Mouse (Mus musculus) testis, postnatal 14 days (tissue): ENCODE measurements around the gene Clec4g.
"Not testable (repeated sequence)": the region's sequence is repeated elsewhere in the genome, so short reads cannot be mapped to it uniquely, and the experiment has no call there.

ENCODE experiments used
- DNase-seq: peaks from one replicate; pipeline ENCODE4 v3.0.0; 2021; ENCODE audit warnings: low spot score

Gene Clec4g

GRCm38 (mm10) chr8:3720551-3720950 is at the start of gene Clec4g:
Clec4g (minus strand) TSS chr8:3720651.
- DNase-seq: no peak

- not testable (repeated sequence) for DNase-seq
Observed at GRCm38 (mm10) chr8:3768641-3769040, 48.2 kb upstream of the Clec4g start.

- peak; percentile 34 for DNase-seq
Observed at GRCm38 (mm10) chr8:3754261-3754850, 33.9 kb upstream of the Clec4g start.

- DNase-seq: no peak
Observed at GRCm38 (mm10) chr8:3748761-3749160, 28.3 kb upstream of the Clec4g start, which contains the start of gene Cd209a. Cd209a (minus strand) TSS chr8:3748984.

- no peak for DNase-seq
Observed at GRCm38 (mm10) chr8:3736947-3737346, 16.5 kb upstream of the Clec4g start.

- DNase-seq: no peak
Observed at GRCm38 (mm10) chr8:3735599-3735998, 15.1 kb upstream of the Clec4g start.

GRCm38 (mm10) chr8:3734084-3734483 is 13.6 kb upstream of the Clec4g start:
- DNase-seq: no peak

- no peak for DNase-seq
Observed at GRCm38 (mm10) chr8:3721041-3721440, 590 bp upstream of the Clec4g start.

GRCm38 (mm10) chr8:3718559-3718958 is 1.9 kb downstream of the Clec4g start:
- DNase-seq: peak; percentile 75

GRCm38 (mm10) chr8:3717321-3717954 is 3.0 kb downstream of the Clec4g start:
- DNase-seq: no peak

- no peak for DNase-seq
Observed at GRCm38 (mm10) chr8:3711646-3712045, 8.8 kb downstream of the Clec4g start.

- no peak for DNase-seq
Observed at GRCm38 (mm10) chr8:3710312-3710711, 10.1 kb downstream of the Clec4g start.

- no peak for DNase-seq
Observed at GRCm38 (mm10) chr8:3707611-3708010, 12.8 kb downstream of the Clec4g start.

GRCm38 (mm10) chr8:3705711-3706110 is 14.7 kb downstream of the Clec4g start:
- DNase-seq: no peak

GRCm38 (mm10) chr8:3701491-3701890 is 19.0 kb downstream of the Clec4g start:
- DNase-seq: no peak

- no peak for DNase-seq
Observed at GRCm38 (mm10) chr8:3694121-3694520, 26.3 kb downstream of the Clec4g start, which contains the start of gene Fcer2a. Fcer2a (minus strand) TSS chr8:3694175.

- DNase-seq: no peak
Observed at GRCm38 (mm10) chr8:3690774-3691173, 29.7 kb downstream of the Clec4g start.

- DNase-seq: no peak
Observed at GRCm38 (mm10) chr8:3687537-3687936, 32.9 kb downstream of the Clec4g start.

GRCm38 (mm10) chr8:3685422-3685821 is 35.0 kb downstream of the Clec4g start:
- DNase-seq: no peak

GRCm38 (mm10) chr8:3684530-3684929 is 35.9 kb downstream of the Clec4g start:
- no peak for DNase-seq

- no peak for DNase-seq
Observed at GRCm38 (mm10) chr8:3683408-3684176, 36.9 kb downstream of the Clec4g start.

- DNase-seq: no peak
Observed at GRCm38 (mm10) chr8:3682435-3682834, 38.0 kb downstream of the Clec4g start.

GRCm38 (mm10) chr8:3679656-3680055 is 40.8 kb downstream of the Clec4g start:
- no peak for DNase-seq
